Mouse (Mus musculus) v-Abl transformed pro-B cells (cell line): ENCODE data around the gene Upk3b.

Experiments used
- in situ Hi-C, 2 experiments: fragments of 400-800 bp; cut with MboI; formaldehyde crosslinking; loops; one replicate each; pipeline ENCODE4 v1.15.1; 2025; ENCODE audit not compliant: unreplicated experiment in 2 of 2

Gene Upk3b

DNA sequence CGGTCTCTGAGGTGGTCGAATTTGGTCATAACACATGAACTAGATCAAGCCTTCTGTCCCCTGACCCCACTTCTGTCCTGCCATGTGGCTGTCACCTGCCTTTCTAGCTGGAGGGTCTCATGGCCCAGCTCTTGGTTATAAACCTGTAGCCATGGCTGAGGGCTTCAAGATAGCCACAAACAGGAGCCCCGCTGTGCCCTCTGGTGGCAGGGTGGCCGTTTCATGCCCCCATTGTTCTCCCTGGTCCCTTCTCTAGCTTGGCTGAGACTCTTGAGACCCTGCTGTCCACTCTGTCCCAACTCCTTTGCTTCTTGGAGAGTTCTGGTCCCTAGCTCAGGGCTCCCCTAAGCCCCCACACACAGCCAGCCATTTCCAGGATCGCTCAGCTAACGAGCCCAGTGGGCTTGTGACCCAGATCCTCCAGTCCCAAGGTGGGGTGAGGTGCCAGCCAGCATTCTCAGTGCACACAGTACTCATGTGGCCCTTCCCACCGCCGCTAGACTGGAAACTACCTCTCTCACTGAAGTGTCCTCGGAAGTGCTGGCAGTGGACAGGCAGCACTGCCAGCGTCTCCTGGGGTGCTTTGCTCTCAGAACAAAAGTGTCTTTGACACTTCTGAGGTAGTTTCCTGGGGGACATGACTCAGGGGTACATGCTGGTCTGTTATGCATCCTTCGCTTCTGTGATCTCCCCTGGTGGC lies 10.5 kb upstream of the Upk3b start:
- in situ Hi-C loops = no loop called here

DNA sequence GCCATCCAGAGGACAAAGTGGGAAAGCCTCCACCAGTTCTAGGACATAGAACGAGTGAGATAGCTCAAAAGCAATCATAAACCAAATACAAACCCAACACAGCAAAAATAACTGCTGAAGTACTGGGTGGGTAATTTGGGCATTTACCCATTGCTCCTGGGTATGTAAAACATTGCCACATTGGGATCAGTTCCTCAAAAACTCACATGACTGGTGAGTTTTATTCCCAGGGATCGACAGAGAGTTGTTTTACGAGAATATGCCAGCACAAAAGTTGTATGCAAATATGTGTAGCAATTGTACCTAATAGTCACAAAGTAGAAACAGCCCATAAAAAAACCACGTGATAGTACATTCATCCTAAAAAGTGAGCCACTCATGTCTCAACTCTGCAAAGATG lies 3.4 kb upstream of the Upk3b start:
- in situ Hi-C loops = no loop called here

DNA sequence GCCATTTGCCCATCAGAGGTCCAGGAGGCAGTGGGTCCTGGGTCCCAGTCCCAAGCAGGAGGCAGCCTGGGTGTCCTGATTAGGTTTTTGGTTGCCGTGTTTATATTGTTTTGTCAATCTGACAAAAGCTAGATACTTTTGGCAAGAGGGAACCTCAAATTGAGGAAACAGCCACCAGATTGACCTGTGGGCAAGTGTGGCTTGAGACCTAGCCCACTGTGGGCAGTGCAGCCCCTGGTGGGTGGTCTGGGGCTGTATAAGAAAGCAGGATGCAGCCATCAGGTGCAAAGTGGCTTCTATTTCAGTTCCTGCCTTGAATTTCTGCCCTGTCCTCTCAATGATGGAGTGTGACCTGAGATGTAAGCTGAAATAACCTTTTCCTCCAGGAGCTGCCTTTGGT lies 3.0 kb upstream of the Upk3b start:
- in situ Hi-C loops = no loop called here

DNA sequence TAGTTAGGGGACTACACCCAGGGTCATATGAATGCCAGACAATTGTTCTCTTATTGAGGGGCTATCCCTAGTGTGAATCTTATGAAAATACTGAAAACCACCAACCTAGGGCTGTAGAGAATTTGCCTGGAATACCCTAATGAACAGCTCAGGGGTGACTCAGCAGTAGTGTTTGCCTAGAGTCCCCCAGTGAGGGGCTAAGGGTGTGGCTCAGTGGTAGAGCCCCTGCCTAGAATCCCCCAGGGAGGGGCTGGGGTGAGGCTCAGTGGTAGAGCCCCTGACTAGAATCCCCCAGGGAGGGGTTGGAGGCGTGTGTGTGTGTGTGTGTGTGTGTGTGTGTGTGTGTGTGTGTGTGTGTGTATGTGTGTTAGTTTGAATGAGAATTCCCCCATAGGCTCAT lies 1.6 kb upstream of the Upk3b start:
- in situ Hi-C loops = no loop called here

DNA sequence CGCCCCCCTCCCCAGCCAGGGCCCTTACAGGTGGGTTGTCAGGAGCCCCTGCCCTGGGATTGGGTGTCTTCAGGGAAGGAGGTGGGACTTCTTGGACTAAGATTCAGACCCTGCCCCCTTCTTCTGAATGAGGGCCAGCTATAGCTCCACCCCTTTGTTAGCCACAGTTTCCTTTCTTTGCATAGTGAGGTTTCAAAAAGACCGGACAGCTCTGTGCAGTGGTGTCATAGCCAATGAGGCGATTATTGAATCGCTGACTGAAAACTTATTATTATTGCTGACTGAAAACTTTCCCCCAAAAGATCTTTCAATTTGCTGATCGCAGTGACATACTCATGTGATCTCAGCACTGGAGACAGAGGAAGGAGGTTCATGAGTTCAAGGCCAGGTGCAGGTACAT lies 1.9 kb downstream of the Upk3b start:
- in situ Hi-C loops = no loop called here

GRCm38 (mm10) chr5:136041260-136041659 lies 3.0 kb downstream of the Upk3b start:
- in situ Hi-C loops = no loop called here

DNA sequence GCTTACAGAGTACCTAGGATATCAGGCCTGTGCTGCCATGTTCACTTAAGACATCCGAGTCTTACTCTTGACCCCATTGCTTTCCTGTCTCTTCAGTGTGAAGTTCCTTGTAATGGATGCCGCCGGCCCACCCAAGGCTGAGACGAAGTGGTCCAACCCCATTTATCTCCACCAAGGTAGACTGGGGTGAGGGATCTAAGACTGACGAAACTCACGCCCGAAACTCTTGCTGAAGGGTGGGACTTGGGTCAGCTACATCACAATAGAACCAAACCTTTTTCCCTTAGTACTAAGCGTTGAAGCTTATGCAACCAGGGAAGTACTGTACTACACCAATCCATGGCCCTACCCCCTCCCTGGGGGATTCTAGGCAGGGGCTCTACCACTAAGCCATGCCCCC lies 3.4 kb downstream of the Upk3b start:
- in situ Hi-C loops = no loop called here

GRCm38 (mm10) chr5:136044865-136045264 lies 6.6 kb downstream of the Upk3b start:
- in situ Hi-C loops = loop anchor here in 1 of 2 experiments (5.0 kb wide), 3 partner anchors 63 to 142 kb away; partner anchors contain the start of genes Alkbh4, Lrwd1 and Zp3

- in situ Hi-C loops = loop anchor here in 1 of 2 experiments (5.0 kb wide), 3 partner anchors 63 to 142 kb away; partner anchors contain the start of genes Alkbh4, Lrwd1 and Zp3
Measured at GRCm38 (mm10) chr5:136045408-136045807, 7.1 kb downstream of the Upk3b start.

DNA sequence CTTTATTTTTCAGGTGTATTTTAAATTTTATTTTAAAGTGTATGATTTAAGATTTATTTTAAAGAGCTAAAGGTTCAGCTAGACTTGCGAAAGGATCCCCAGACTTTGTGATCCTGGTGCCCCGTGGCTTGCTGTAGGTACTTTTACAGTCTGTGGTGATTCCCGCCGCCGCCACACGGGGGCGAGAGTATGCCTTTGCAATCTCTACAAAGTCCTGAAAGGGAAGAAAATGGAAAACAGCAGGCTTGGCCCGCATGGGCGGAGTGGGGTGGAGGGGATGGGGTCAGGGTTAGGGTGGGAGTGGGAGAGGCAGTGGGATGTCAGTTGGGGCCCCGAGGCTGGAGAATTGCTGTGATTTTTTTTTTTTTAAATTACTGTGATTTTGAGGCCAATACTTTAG lies 7.7 kb downstream of the Upk3b start:
- in situ Hi-C loops = loop anchor here in 1 of 2 experiments (5.0 kb wide), 3 partner anchors 64 to 141 kb away; partner anchors contain the start of genes Alkbh4, Lrwd1 and Zp3

GRCm38 (mm10) chr5:136048541-136048940 lies 10.2 kb downstream of the Upk3b start:
- in situ Hi-C loops = loop anchor here in 1 of 2 experiments (5.0 kb wide), 3 partner anchors 66 to 139 kb away; partner anchors contain the start of genes Alkbh4, Lrwd1 and Zp3

DNA sequence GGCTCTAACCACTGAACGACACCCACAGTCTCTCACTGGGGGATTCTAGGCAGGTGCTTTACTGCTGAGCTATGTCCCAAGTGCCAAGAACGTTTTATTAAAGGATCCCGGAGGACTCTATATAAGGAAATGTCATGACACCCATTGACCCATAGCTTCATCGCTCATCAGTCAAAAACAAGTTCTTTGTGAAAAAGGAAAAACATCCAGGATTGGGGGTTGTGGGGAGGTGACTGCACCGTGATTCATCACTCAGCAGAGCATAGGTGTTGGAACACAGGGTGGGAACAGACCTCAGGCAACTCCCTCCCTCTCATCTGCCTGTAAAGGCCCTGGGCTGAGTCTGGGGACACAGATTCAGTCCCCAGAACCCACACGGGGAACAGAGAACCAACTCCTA lies 11.6 kb downstream of the Upk3b start:
- in situ Hi-C loops = loop anchor here in 1 of 2 experiments (5.0 kb wide), 3 partner anchors 68 to 137 kb away; partner anchors contain the start of genes Alkbh4, Lrwd1 and Zp3

- in situ Hi-C loops = no loop called here
Measured at GRCm38 (mm10) chr5:136051231-136052085, 13.2 kb downstream of the Upk3b start.

DNA sequence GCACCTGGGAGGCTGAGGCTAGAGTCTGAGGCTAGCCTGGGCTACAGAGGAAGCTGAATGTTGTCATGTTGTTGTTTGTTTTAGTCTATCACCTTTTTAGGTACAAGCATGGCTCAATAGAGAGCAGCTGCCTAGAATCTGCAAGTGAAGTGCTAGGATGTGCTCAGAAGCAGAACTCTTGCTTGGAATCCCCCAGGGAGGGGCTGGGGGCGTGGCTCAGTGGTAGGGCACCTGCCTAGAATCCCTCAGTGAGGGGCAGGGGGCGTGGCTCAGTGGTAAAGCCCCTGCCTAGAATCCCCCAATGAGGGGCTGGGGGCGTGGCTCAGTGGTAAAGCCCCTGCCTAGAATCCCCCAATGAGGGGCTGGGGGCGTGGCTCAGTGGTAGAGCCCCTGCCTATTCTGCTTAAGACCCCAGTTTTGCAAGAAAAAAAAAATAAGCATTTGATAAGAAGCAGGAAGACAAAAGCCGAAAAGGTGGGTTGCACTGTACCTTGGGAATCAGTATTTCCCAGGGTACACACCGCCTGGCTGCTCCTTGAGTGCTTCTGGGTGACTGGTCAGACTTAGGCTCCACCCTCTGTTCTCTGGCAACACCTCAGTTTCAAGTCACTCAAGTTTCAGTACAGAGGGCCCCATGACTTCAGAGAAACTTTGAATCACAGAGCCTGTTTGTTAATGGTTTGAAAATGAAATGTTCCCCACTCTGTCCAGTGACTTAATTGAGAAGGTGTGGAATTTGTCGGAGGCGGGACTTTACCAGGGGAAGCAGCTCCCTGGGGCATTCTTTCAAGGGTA lies 14.8 kb downstream of the Upk3b start:
- in situ Hi-C loops = no loop called here

- in situ Hi-C loops = loop anchor here in 1 of 2 experiments (5.0 kb wide), 2 partner anchors 72 to 152 kb away; partner anchors contain the start of gene Zp3
Measured at GRCm38 (mm10) chr5:136054301-136055077, 16.2 kb downstream of the Upk3b start, which contains the start of gene Upk3bl. Gene Upk3bl, plus strand, starts transcription at chr5:136054492.

DNA sequence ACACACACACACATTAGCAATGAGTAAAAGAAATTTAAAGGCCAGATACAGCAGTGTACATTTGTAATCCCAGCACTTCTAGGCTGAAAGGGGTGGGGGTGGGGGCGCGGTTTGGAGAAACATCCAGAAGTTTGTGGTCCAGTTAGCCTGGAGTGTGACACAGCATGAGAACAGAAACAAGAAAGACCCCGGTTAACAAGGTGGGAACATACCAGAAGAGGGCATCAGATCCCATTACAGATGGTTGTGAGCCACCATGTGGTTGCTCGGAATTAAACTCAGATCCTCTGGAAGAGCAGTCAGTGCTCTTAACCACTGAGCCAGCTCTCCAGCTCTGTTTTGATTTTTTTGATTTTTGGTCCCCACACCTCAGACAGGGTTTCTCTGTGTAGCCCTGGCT lies 17.8 kb downstream of the Upk3b start:
- in situ Hi-C loops = loop anchor here in 1 of 2 experiments (5.0 kb wide), 2 partner anchors 74 to 154 kb away; partner anchors contain the start of gene Zp3

DNA sequence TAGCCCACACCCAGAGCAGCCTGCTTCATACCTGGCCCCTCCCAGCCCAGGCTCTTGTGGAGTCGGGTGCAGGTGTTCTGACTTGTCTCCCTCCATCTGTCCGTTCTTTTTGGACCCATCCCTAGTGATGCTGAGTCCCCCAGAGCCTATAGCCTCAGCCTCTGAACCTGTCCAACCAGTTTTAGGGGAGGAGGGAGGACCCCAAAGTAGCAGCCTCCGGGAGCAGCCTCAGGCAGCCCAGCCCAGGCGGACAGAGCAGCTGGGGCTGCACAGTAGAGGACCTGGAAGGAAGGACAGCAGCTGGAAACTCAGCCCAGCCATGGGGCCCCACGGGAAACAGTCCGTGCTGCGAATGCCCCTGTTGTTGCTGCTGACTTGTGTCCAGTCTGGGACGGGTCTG lies 18.8 kb downstream of the Upk3b start:
- in situ Hi-C loops = loop anchor here in 1 of 2 experiments (5.0 kb wide), 2 partner anchors 75 to 155 kb away; partner anchors contain the start of gene Zp3

GRCm38 (mm10) chr5:136061567-136061966 lies 23.3 kb downstream of the Upk3b start:
- in situ Hi-C loops = loop anchor here in 1 of 2 experiments (5.0 kb wide), 1 partner anchor 159 kb away; no protein-coding TSS in a partner anchor

GRCm38 (mm10) chr5:136063920-136064319 lies 25.6 kb downstream of the Upk3b start:
- in situ Hi-C loops = loop anchor here in 1 of 2 experiments (5.0 kb wide), 1 partner anchor 162 kb away; no protein-coding TSS in a partner anchor
